Mouse (Mus musculus): Measurements from ENCODE around the gene Pla2g2d.

- TF ChIP-seq POLR2A (IDR thresholded peaks at IDR 0.05; ENCODE audit: insufficient read depth, low read depth, low read length) (no peak), CTCF (IDR thresholded peaks at IDR 0.05) (no peak)
Observed at GRCm38 (mm10) chr4:138746866-138747265, 28.7 kb upstream of the Pla2g2d start.

Data from heart, adult 2 months (tissue).